Mouse (Mus musculus) frontal cortex, postnatal 10 days (tissue): ENCODE measurements around the gene Esrra.
"Not testable (repeated sequence)": the region's sequence is repeated elsewhere in the genome, so short reads cannot be mapped to it uniquely, and the experiment has no call there.

Experiments used
- DNase-seq, 2 experiments: peaks; one replicate each; pipeline ENCODE4 v3.0.0; 2022; ENCODE audit warnings: low spot score in 2 of 2, mixed read lengths in 1 of 2

The Esrra gene

DNA sequence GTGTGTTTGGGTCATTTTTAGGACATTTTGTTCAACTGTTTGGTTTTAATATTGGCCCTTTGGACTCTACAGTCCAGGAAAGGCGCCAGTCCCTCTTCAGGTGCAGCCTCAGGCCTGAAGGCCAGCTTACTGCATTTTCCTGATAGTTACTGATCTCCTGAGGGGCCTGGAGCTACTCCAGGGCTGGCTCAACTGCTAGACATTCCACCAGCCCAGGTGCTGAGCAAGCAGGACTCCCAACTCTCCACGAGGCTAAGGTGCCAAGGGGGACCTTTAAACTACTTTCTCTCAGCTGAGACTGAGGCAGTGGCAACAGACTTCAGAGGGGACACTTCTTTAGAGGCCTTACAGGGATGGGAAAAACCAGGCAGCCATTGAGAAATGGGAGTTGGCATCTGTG lies 16.8 kb downstream of the Esrra start:
- DNase-seq = no peak

DNA sequence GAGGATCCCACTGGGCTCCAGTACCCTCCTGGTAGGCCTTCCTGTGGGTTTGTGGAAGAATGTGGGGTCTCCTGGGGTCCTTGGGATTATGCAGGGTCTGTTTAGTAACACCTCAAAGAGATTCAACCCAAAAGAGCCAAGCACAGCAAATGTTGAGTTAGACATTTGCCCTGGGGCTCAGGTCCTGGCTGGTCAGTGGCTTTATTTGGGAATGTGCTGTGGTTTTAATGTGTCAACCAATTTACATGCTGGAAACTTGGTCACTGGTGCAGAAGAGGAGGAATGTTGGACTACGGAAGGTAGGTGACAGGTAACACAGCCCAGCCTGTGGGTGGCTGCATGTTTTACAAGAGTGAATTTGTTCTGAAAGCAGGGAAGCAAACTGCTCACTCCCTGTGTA lies 18.6 kb downstream of the Esrra start:
- no peak for DNase-seq

DNA sequence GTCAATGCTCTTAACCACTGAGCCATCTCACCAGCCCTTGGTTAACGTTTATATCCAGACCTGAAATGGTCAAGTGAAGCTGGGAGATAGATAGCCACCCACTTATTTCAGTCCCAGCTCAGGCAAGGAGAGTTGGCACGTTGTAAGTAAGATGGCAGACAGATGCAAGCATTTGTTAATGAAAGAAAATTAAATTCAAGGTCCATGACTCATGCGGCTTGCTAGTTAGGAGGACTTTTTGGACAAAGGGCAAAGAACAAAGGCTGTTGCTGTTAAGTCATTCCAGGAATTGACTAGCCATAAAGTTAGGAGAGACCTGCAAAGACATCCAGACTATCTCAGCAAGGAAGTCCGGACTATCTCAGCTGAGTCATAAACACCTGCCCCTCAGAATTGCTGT lies 22.0 kb downstream of the Esrra start:
- DNase-seq = no peak

DNA sequence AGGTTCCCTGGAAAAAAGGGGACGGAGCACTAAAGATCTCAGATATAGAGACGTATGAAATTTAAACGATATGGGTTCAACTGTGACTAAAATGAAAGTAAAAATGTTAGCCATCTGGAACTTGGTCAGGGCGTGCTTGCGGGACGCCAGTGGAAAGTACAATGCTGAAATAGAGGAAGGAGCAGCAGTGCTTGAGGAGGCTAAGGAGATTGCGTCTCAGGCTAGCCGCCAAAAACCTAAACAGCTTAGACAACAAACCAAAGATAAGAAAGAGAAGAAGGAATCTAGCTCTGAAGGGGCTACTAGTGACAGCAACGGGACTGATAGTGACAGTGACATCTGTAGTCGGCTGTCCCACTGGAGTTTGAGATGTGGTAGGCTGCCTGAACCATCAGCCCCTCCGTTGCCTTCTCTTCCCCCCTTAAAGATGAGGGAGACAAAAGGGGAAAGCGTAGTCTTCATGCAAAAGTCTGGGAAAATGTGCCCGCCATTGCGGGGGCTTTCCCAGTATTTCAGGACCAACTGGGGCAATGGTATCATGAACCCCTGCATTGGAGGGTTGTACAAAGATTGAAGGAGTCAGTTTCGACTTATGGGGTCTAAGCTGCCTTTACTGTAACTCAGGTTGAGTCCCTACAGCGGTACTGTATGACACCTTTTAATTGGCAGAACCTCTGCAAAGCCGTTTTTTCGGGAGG lies 25.9 kb downstream of the Esrra start:
- DNase-seq = not testable (repeated sequence)

DNA sequence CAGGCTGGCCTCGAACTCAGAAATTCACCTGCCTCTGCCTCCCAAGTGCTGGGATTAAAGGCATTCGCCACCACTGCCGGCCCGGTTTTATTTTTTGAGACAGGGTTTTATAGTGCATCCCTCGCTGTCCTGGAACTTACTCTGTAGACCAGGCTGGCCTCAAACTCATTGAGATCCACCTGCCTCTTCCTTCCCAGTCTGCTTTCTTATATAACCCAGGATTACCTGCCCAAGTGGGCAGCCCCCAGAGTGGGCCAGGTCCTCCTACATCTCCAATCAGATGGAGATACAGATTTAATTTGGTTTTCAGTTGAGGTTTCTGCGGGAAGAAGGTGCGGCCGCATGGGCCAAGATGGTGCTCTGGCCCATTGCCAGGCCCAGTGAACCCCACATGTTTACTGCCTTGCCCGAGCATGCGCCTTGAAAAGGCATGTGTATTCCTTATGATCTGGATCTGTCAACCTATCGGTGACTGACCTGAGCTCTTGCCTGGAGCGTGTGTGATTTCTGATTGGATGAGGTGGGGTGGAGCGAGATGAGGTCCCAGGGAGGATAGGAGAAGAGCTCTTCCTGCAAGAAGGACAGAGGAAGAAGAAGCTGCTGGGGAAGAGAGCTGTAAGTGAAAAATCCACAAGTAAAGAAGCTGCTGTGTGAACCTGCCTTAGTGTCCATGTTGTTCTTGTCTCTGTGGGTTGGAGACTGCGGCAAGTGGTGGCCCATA lies 27.7 kb downstream of the Esrra start:
- no peak for DNase-seq

- no peak for DNase-seq
These were observed 29.1 kb downstream of the Esrra start for GRCm38 (mm10) chr19:6892512-6892911.

- no peak for DNase-seq
These were observed 43.6 kb downstream of the Esrra start for GRCm38 (mm10) chr19:6877965-6878364.

DNA sequence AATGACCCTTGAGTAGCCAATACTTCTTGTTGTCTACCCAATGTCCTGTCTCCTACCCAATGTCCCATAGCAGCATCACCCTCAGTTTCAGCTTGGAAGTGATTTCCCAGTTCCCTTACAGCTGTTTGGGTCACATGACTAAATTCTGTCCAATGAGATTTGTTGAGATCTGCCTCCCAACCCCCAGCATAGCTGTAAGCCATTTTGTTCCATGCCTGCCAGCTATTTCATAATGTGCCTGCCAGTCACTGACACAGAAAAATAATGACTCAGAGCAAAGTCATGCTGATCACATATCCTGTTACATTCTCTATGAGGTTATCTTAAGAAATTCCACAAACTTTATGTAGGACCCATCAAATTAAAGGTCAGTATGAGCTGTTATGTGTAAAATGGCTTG lies 44.8 kb downstream of the Esrra start:
- DNase-seq = no peak

DNA sequence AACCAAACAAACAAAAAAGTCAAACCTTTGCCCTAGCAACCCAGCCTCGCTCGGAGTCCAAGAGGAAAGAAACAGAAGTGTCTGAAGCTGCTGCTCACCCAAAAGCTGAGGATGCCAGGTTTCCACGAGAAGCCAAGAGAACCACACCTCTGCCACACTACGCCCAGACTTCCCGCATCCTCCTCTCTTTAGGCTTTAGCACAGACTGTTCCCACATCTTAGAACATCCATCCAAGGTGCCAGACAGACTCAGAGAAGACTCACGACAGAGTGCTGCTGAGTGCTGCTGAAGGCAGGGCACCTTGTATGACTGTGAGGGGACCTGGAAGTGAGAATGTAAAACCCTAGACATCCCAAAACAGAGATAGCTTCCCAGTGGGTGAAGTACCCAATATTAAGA lies 45.8 kb downstream of the Esrra start:
- no peak for DNase-seq

GRCm38 (mm10) chr19:6874257-6874656 lies 47.4 kb downstream of the Esrra start:
- no peak for DNase-seq

- no peak for DNase-seq
These were observed 48.9 kb downstream of the Esrra start for GRCm38 (mm10) chr19:6872701-6873100.

GRCm38 (mm10) chr19:6871574-6872271 lies 49.9 kb downstream of the Esrra start:
- DNase-seq = no peak

DNA sequence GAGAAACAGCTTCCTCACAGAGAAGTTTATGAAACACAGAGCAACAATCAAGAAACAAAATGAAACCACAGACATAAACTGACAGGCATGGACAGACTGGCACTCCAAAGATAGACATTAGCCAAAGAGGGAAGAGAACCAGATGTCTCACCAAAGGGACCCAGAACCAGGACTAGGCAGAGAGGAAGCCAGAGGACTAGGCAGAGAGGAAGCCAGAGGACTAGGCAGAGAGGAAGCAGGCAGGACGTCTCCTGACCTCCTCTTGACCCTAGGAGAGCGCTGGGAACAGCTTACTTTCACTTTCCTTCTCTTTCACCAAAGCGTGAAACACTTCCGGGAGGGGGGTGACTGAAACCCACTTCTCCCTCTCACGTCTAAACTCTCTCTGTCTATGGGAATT lies 52.3 kb downstream of the Esrra start:
- DNase-seq = no peak

- DNase-seq = no peak
These were observed 60.2 kb downstream of the Esrra start for GRCm38 (mm10) chr19:6861451-6861850.
